Mouse (Mus musculus): ENCODE measurements around the gene Rcbtb1. TPM values are rescaled to one million over a fixed set of nuclear protein-coding genes. Genes with fewer than 3 reads are reported as not detected.

The Rcbtb1 gene
- 69.3 and 84.5 TPM in 2 replicates for polyA plus RNA-seq (2014; fragmentation: Nextera tagmentation; extraction: Ambion mirVana)

GRCm38 (mm10) chr14:59200711-59201603 lies at the start of gene Rcbtb1:
TSS of gene Rcbtb1 (plus strand) at chr14:59201209.
- ATAC-seq (ENCODE audit: insufficient read depth) (peak; percentile 98), DNase-seq (peak; percentile 97)
- WGBS: under 1% methylated on average over 86 of the region's 96 CpGs
- H3K27me3 ChIP-seq (ENCODE audit: insufficient read depth, low read length): no peaks in the 10 kb centered on the region
- H3K4me3 ChIP-seq (ENCODE audit: low read depth, low read length): peak within 1 kb of the TSS; percentile 88
- no peaks in the 10 kb centered on the region for H3K36me3 ChIP-seq (ENCODE audit: insufficient read depth)
- TF ChIP-seq CTCF (IDR thresholded peaks at IDR 0.05; ENCODE audit: low read depth): no peak; the same call in 1 of the 2 replicates
- peak within 1 kb of the TSS; percentile 97 for H3K27ac ChIP-seq (ENCODE audit: low read depth)
- H3K4me1 ChIP-seq (ENCODE audit: insufficient read depth): peaks cover 8% of the 10 kb centered on the region; the same call in 1 of the 2 replicates
- peak within 1 kb of the TSS; percentile 85 for H3K4me2 ChIP-seq
- peak within 1 kb of the TSS; percentile 97 for H3K9ac ChIP-seq
- no peaks in the 10 kb centered on the region for H3K9me3 ChIP-seq (ENCODE audit: low read depth, low read length)

DNA sequence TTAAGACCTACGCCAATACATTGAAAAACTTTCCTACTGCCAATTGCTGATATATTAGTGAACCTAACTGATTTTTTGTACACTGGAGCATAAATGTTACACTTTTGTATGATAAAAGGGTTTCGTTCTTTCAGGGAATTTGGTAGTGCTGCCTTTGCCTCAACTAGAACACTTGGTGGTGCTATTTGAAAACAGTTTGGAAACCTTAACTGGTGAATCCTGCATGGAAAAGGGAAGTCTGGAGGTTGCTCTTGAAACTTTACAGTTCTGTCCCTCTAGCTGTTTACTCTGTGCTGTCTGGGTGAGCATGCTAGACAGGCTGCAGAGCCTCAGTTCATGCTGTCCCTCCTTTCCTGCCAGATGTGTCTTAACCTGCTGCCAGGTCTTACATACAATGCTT lies 45.4 kb upstream of the Rcbtb1 start:
- H3K27me3 ChIP-seq (ENCODE audit: insufficient read depth, low read length): no peaks in the 10 kb centered on the region
- TF ChIP-seq CTCF (IDR thresholded peaks at IDR 0.05; ENCODE audit: low read depth): peak; percentile 32; the same call in 1 of the 2 replicates
- DNase-seq (peak; percentile 46), ATAC-seq (ENCODE audit: insufficient read depth) (no peak)
- no peak overlapping the region for H3K9ac ChIP-seq
- H3K4me1 ChIP-seq (ENCODE audit: insufficient read depth): no peaks in the 10 kb centered on the region
- WGBS: 74% methylated on average over 2 of the region's 2 CpGs
- no peak overlapping the region for H3K4me2 ChIP-seq
- H3K27ac ChIP-seq (ENCODE audit: low read depth): no peak overlapping the region
- no peak overlapping the region for H3K4me3 ChIP-seq (ENCODE audit: low read depth, low read length)
- H3K9me3 ChIP-seq (ENCODE audit: low read depth, low read length): no peaks in the 10 kb centered on the region
- no peaks in the 10 kb centered on the region for H3K36me3 ChIP-seq (ENCODE audit: insufficient read depth)

DNA sequence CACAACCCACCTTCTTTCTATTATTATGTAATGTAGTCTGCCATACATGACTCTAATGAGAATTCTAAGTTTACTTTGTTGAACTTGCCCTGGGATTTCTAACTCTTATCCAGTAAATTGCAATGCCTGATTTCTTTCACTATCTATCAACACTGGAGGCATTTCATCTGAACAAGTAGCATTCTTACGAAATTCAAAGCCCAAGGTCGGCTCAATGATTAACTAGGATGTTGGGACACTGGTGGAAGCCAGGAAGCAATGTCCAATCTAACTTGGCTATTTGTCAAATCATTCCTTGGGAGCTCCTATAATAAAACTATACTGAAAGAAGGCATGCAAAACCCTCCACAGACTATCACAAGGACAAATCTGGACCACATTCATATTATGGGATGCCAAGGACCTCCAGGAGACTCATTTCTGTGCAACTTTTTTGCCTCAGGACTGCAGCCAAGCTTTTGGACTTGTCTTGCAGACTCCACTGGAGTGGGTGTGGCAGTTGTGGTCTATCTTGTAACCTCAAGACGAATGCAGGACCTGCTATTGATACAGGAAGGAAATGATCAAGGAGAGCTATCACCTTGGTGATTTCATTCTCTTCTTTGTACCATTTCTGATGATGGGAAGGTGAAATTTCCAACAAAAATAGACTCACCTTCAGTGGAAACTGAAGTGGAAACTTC lies 43.9 kb upstream of the Rcbtb1 start:
- 48% methylated on average over 3 of the region's 3 CpGs for WGBS
- TF ChIP-seq CTCF (IDR thresholded peaks at IDR 0.05; ENCODE audit: low read depth): no peak
- Histone ChIP-seq H3K4me3 (ENCODE audit: low read depth, low read length) (no peak overlapping the region), H3K36me3 (ENCODE audit: insufficient read depth) (no peaks in the 10 kb centered on the region), H3K27me3 (ENCODE audit: insufficient read depth, low read length) (no peaks in the 10 kb centered on the region), H3K27ac (ENCODE audit: low read depth) (no peak overlapping the region), H3K4me1 (ENCODE audit: insufficient read depth) (no peaks in the 10 kb centered on the region), H3K4me2 (no peak overlapping the region), H3K9me3 (ENCODE audit: low read depth, low read length) (no peaks in the 10 kb centered on the region), H3K9ac (no peak overlapping the region)
- DNase-seq (peak; percentile 28), ATAC-seq (ENCODE audit: insufficient read depth) (no peak)

- no peaks in the 10 kb centered on the region for H3K9me3 ChIP-seq (ENCODE audit: low read depth, low read length)
- no peak within 1 kb of the TSS for H3K27ac ChIP-seq (ENCODE audit: low read depth)
- no peak for TF ChIP-seq CTCF (IDR thresholded peaks at IDR 0.05; ENCODE audit: low read depth)
- H3K36me3 ChIP-seq (ENCODE audit: insufficient read depth): no peaks in the 10 kb centered on the region
- H3K4me3 ChIP-seq (ENCODE audit: low read depth, low read length): no peak within 1 kb of the TSS
- H3K27me3 ChIP-seq (ENCODE audit: insufficient read depth, low read length): no peaks in the 10 kb centered on the region
- DNase-seq: no peak
- H3K4me1 ChIP-seq (ENCODE audit: insufficient read depth): no peaks in the 10 kb centered on the region
- 82% methylated on average over 3 of the region's 3 CpGs for WGBS
- no peak for ATAC-seq (ENCODE audit: insufficient read depth)
- H3K9ac ChIP-seq: no peak within 1 kb of the TSS
- H3K4me2 ChIP-seq: no peak within 1 kb of the TSS
Measured at GRCm38 (mm10) chr14:59178649-59179048, 22.4 kb upstream of the Rcbtb1 start, which contains the start of gene Gm5142. TSS of gene Gm5142 (minus strand) at chr14:59178749.

- Histone ChIP-seq H3K4me2 (no peak overlapping the region), H3K4me3 (ENCODE audit: low read depth, low read length) (no peak overlapping the region), H3K9me3 (ENCODE audit: low read depth, low read length) (no peaks in the 10 kb centered on the region), H3K4me1 (ENCODE audit: insufficient read depth) (no peaks in the 10 kb centered on the region), H3K9ac (no peak overlapping the region), H3K36me3 (ENCODE audit: insufficient read depth) (no peaks in the 10 kb centered on the region), H3K27ac (ENCODE audit: low read depth) (no peak overlapping the region), H3K27me3 (ENCODE audit: insufficient read depth, low read length) (no peaks in the 10 kb centered on the region)
- DNase-seq: no peak
- 72% methylated on average over 2 of the region's 2 CpGs for WGBS
- ATAC-seq (ENCODE audit: insufficient read depth): no peak
- TF ChIP-seq CTCF (IDR thresholded peaks at IDR 0.05; ENCODE audit: low read depth): no peak
Measured at GRCm38 (mm10) chr14:59182732-59183131, 18.3 kb upstream of the Rcbtb1 start.

DNA sequence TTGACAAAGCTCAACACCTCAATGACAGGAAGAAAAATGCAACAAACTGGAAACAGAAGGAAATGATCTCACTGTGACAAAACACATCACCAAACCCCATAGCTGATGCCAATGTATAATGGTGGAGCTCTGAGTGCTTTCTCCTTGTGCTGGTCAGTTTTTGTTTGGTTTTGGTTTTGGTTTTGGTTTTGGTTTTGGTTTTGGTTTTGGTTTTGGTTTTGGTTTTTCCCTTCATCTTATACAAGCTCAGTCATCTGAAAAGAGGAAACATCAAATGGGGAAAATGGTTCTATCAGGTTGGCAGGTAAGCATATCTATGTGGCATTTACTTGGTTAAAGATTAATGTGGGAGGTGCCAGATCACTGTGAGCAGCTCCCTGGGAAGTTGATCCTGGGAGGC lies 15.5 kb upstream of the Rcbtb1 start:
- H3K27ac ChIP-seq (ENCODE audit: low read depth): no peak overlapping the region
- no peaks in the 10 kb centered on the region for H3K4me1 ChIP-seq (ENCODE audit: insufficient read depth)
- H3K27me3 ChIP-seq (ENCODE audit: insufficient read depth, low read length): no peaks in the 10 kb centered on the region
- no peak overlapping the region for H3K9ac ChIP-seq
- H3K9me3 ChIP-seq (ENCODE audit: low read depth, low read length): no peaks in the 10 kb centered on the region
- H3K36me3 ChIP-seq (ENCODE audit: insufficient read depth): no peaks in the 10 kb centered on the region
- TF ChIP-seq CTCF (IDR thresholded peaks at IDR 0.05; ENCODE audit: low read depth): no peak
- no peak overlapping the region for H3K4me3 ChIP-seq (ENCODE audit: low read depth, low read length)
- ATAC-seq (ENCODE audit: insufficient read depth): no peak
- H3K4me2 ChIP-seq: no peak overlapping the region
- no peak for DNase-seq

- H3K36me3 ChIP-seq (ENCODE audit: insufficient read depth): no peaks in the 10 kb centered on the region
- no peaks in the 10 kb centered on the region for H3K9me3 ChIP-seq (ENCODE audit: low read depth, low read length)
- DNase-seq (no peak), ATAC-seq (ENCODE audit: insufficient read depth) (no peak)
- WGBS: 86% methylated on average over 2 of the region's 2 CpGs
- H3K4me1 ChIP-seq (ENCODE audit: insufficient read depth): no peaks in the 10 kb centered on the region
- H3K27me3 ChIP-seq (ENCODE audit: insufficient read depth, low read length): no peaks in the 10 kb centered on the region
- H3K9ac ChIP-seq: no peak overlapping the region
- H3K27ac ChIP-seq (ENCODE audit: low read depth): no peak overlapping the region
- H3K4me3 ChIP-seq (ENCODE audit: low read depth, low read length): no peak overlapping the region
- no peak for TF ChIP-seq CTCF (IDR thresholded peaks at IDR 0.05; ENCODE audit: low read depth)
- no peak overlapping the region for H3K4me2 ChIP-seq
Measured at GRCm38 (mm10) chr14:59186121-59186520, 14.9 kb upstream of the Rcbtb1 start.

All from lung, embryonic 14.5 days (tissue).